Mouse (Mus musculus) forebrain, embryonic 16.5 days (tissue): Measurements from ENCODE around the gene Kctd15. TPM values are rescaled to one million over a fixed set of nuclear protein-coding genes. Genes with fewer than 3 reads are reported as not detected.
A peak's percentile ranks its signal among the peaks of the same experiment; 100 is the strongest.

ENCODE experiments used
- ATAC-seq: fragments of 200-750 bp; cut with Nextera tagmentation; 2 replicates; pipeline ENCODE4 v1.8.0; 2017; ENCODE audit warnings: mild to moderate bottlenecking, moderate library complexity
- H3K27ac ChIP-seq: fragments of 300-500 bp; sonication (generic); 2 replicates; pipeline ENCODE4 v1.5.1; 2014; ENCODE audit warnings: low read length, control low read depth
- H3K27me3 ChIP-seq: fragments of 300-500 bp; sonication (generic); replicated peaks from 2 replicates; pipeline ENCODE4 v1.6.1; 2014; ENCODE audit warnings: low read length; ENCODE audit not compliant: control insufficient read depth, insufficient read depth
- H3K36me3 ChIP-seq: fragments of 300-500 bp; sonication (generic); 2 replicates; pipeline ENCODE4 v1.6.1; 2014; ENCODE audit not compliant: control insufficient read depth, insufficient read depth
- H3K4me1 ChIP-seq: fragments of 300-500 bp; sonication (generic); replicated peaks from 2 replicates; pipeline ENCODE4 v1.6.1; 2014; ENCODE audit warnings: low read length; ENCODE audit not compliant: control insufficient read depth, insufficient read depth
- H3K4me2 ChIP-seq: fragments of 300-500 bp; sonication (generic); 2 replicates; pipeline ENCODE4 v1.6.1; 2014; ENCODE audit warnings: mild to moderate bottlenecking, low read length, control low read depth
- H3K4me3 ChIP-seq: fragments of 300-500 bp; sonication (generic); replicated peaks from 2 replicates; pipeline ENCODE4 v1.5.1; 2014; ENCODE audit warnings: mild to moderate bottlenecking, low read length, control low read depth
- H3K9ac ChIP-seq: fragments of 300-500 bp; sonication (generic); replicated peaks from 2 replicates; pipeline ENCODE4 v1.6.1; 2014; ENCODE audit warnings: low read depth, low read length, control low read depth
- H3K9me3 ChIP-seq: fragments of 300-500 bp; sonication (generic); 2 replicates; pipeline ENCODE4 v1.6.1; 2016; ENCODE audit warnings: low read length; ENCODE audit not compliant: control insufficient read depth
- WGBS: fragments of 180-500 bp; shearing (Covaris S2); extraction: QIAGEN DNeasy Blood & Tissue Kit; methylation state at CpG from one replicate; pipeline ENCODE4 v1.1.7; 2014; 5-methylcytosine and 5-hydroxymethylcytosine counted together
- polyA plus RNA-seq: library from polyadenylated mRNA; unstranded; fragments of >200 nt; fragmentation: Nextera tagmentation; extraction: Ambion mirVana; gene quantifications from 2 replicates; pipeline ENCODE4 v1.2.1, GENCODE M21; 2015

The Kctd15 gene
- polyA plus RNA-seq, 1 experiment from 2014 or later: 25.2 TPM

GRCm38 (mm10) chr7:34594501-34595306, 61.8 kb downstream of the Kctd15 start:
- Histone ChIP-seq H3K27me3 (no peaks in the 10 kb centered on the region), H3K4me2 (peak overlapping the region; percentile 59), H3K27ac (peak overlapping the region; percentile 34), H3K9ac (peak overlapping the region; percentile 47), H3K4me1 (peaks cover 20% of the 10 kb centered on the region), H3K36me3 (no peaks in the 10 kb centered on the region), H3K4me3 (peak overlapping the region; percentile 36), H3K9me3 (no peaks in the 10 kb centered on the region)
- 18% methylated on average over 18 of the region's 18 CpGs for WGBS
- ATAC-seq: peak; percentile 7; the same call in 1 of the 2 replicates

- Histone ChIP-seq H3K27ac (no peak overlapping the region), H3K27me3 (no peaks in the 10 kb centered on the region), H3K36me3 (no peaks in the 10 kb centered on the region), H3K9me3 (peaks cover 6% of the 10 kb centered on the region), H3K4me3 (no peak overlapping the region), H3K4me1 (peaks cover 11% of the 10 kb centered on the region; the same call in 1 of the 2 replicates), H3K9ac (no peak overlapping the region), H3K4me2 (no peak overlapping the region)
- WGBS: 94% methylated on average over 11 of the region's 11 CpGs
- no peak for ATAC-seq
Observed at GRCm38 (mm10) chr7:34590711-34591110, 65.8 kb downstream of the Kctd15 start.

Other genes with a start within 250 kb of the Kctd15 start
- 9.9 and 12.0 TPM in 2 replicates for gene Chst8, start 156.0 kb upstream of the Kctd15 start, polyA plus RNA-seq